ENCODE assay signal across 14 mouse cellular contexts in genomic region chr8:125419202-125419830, GRCm38 (mm10).
DNase-seq lines count a peak whose midpoint lies in the region; TF ChIP-seq lines count a peak whose summit lies in the region.
"Had no signal": no experiment of that assay in that cellular context is flagged by ENCODE, and none has a peak within 500 bp of the region (broad histone marks: within the 10 kb centered on the region; RNA-seq: fewer than 3 reads in every experiment).

No protein-coding gene starts in this region.

- H3K27ac ChIP-seq in layer of hippocampus, adult 2 months, result peak overlapping the region; percentile 80
- H3K27ac ChIP-seq: embryonic facial prominence, embryonic 12.5 days; limb, embryonic 12.5 days; liver, embryonic 13.5 days had no signal

- TF ChIP-seq CTCF in layer of hippocampus, adult 2 months (conservative IDR thresholded peaks at IDR 0.05), result no peak

- DNase-seq in layer of hippocampus, adult 2 months (ENCODE audit: low spot score in 2 of 2), result no peak
- DNase-seq in layer of hippocampus, postnatal 14 days (ENCODE audit: low spot score in 2 of 2), result no peak
- peak; percentile 60 to 61 for DNase-seq in cerebellum, adult 18-20 months
- DNase-seq in cerebellum, postnatal 14 days, result peak; percentile 64 to 65
- DNase-seq in retina, postnatal 7 days (ENCODE audit: low read depth, low spot score), result peak; percentile 5
- no peak for DNase-seq in heart, postnatal 14 days
- DNase-seq in heart, postnatal 36 days, result no peak
- DNase-seq: gastrocnemius, postnatal 36 days; heart, postnatal 4 days; liver, embryonic 13.5 days; right cerebral cortex, postnatal 25 days; thymus, postnatal 25 days had no signal

- intact Hi-C loops in heart, postnatal 14 days (cut with DNase I), result no loop called here
- intact Hi-C loops in heart, postnatal 36 days (cut with DNase I), result no loop called here

- H3K4me3 ChIP-seq in layer of hippocampus, adult 2 months, result no peak overlapping the region
- H3K4me3 ChIP-seq: embryonic facial prominence, embryonic 12.5 days; limb, embryonic 12.5 days; liver, embryonic 13.5 days had no signal

Comparison
In these comparisons a context has a peak if more than half of its experiments do, and no peak if none do; other contexts are left out.
1. DNase-seq: peak in cerebellum, adult 18-20 months (2 of 2), cerebellum, postnatal 14 days (2 of 2) and retina, postnatal 7 days (single experiment); none in layer of hippocampus, adult 2 months (0 of 2), layer of hippocampus, postnatal 14 days (0 of 2), heart, postnatal 14 days (0 of 2) and heart, postnatal 36 days (0 of 2).